Mouse (Mus musculus): ENCODE measurements around the gene Otud1.

Gene Otud1

GRCm38 (mm10) chr2:19657158-19657874, at the start of gene Otud1:
Gene Otud1, plus strand, starts transcription at chr2:19657752.
- DNase-seq = peak; percentile 95

- DNase-seq = no peak
Observed at GRCm38 (mm10) chr2:19607852-19608251, 49.7 kb upstream of the Otud1 start.

- no peak for DNase-seq
Observed at GRCm38 (mm10) chr2:19608410-19609073, 49.0 kb upstream of the Otud1 start.

GRCm38 (mm10) chr2:19622041-19622440, 35.5 kb upstream of the Otud1 start:
- DNase-seq = peak in 1 of 2 experiments; percentile 30

- no peak for DNase-seq
Observed at GRCm38 (mm10) chr2:19627044-19627443, 30.5 kb upstream of the Otud1 start.

GRCm38 (mm10) chr2:19627920-19628608, 29.5 kb upstream of the Otud1 start:
- DNase-seq = no peak

GRCm38 (mm10) chr2:19630544-19630943, 27.0 kb upstream of the Otud1 start:
- DNase-seq = no peak

GRCm38 (mm10) chr2:19633406-19633920, 24.1 kb upstream of the Otud1 start:
- DNase-seq = no peak

GRCm38 (mm10) chr2:19645182-19645581, 12.4 kb upstream of the Otud1 start:
- no peak for DNase-seq

GRCm38 (mm10) chr2:19646144-19646543, 11.4 kb upstream of the Otud1 start:
- no peak for DNase-seq

GRCm38 (mm10) chr2:19646910-19647309, 10.6 kb upstream of the Otud1 start:
- no peak for DNase-seq

GRCm38 (mm10) chr2:19656436-19656835, 1.1 kb upstream of the Otud1 start:
- DNase-seq = no peak

- peak; percentile 68 for DNase-seq
Observed at GRCm38 (mm10) chr2:19657881-19658589, 483 bp downstream of the Otud1 start.

- DNase-seq = peak; percentile 24 to 47
Observed at GRCm38 (mm10) chr2:19658661-19659384, 1.3 kb downstream of the Otud1 start.

- no peak for DNase-seq
Observed at GRCm38 (mm10) chr2:19660875-19661274, 3.3 kb downstream of the Otud1 start.

- DNase-seq = no peak
Observed at GRCm38 (mm10) chr2:19663146-19663848, 5.7 kb downstream of the Otud1 start.

GRCm38 (mm10) chr2:19664147-19664546, 6.6 kb downstream of the Otud1 start:
- no peak for DNase-seq

- no peak for DNase-seq
Observed at GRCm38 (mm10) chr2:19664555-19665475, 7.3 kb downstream of the Otud1 start.

- peak in 1 of 2 experiments; percentile 45 for DNase-seq
Observed at GRCm38 (mm10) chr2:19665841-19666240, 8.3 kb downstream of the Otud1 start.

All from thymus, adult 18-20 months (tissue).